Mouse (Mus musculus): ENCODE data around the gene Cenpl. TPM values are rescaled to one million over a fixed set of nuclear protein-coding genes. Genes with fewer than 3 reads are reported as not detected.

The Cenpl gene
- polyA plus RNA-seq, 1 experiment, result 1.7 TPM

DNA sequence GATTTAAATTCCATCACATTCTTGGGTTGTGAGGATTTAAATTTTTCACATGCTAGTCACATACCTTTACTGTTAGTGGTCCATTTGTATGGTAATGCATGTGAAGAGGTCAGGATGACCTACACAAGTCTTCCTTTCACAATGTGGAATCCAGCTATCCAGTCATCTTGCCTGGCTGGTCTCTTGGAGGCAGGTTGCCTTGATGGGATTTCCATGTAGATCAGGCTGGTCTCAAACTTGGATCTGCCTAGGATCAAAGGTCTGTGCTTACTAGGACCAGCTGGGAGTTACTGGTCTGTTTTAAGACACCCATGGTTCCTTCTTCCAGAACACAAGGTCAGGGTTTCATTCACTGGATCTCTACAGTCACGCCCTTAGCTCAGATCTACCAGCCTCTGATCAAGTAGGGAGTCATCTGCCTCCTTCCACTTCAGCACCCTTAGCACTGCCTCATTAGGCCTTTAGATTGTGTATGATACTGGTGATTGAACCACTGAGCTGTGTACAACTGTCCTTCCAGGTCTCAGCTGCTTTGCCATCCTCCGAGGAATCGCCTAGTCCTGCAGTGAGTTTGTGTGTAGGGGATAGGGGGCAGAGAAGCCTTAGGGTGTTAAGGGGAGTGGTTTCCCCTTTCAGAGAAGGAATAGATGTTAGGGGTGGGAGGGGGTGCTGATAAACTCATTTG is 30.6 kb upstream of the Cenpl start:
- H3K4me1 ChIP-seq (ENCODE audit: control insufficient read depth, insufficient read depth, low read length), result no peaks in the 10 kb centered on the region; the same call in 1 of the 2 replicates
- no peak overlapping the region for H3K27ac ChIP-seq (ENCODE audit: insufficient read depth, low read length)
- no peak for TF ChIP-seq CTCF (IDR thresholded peaks at IDR 0.05; ENCODE audit: extremely low read depth, insufficient read depth, low read length)
- TF ChIP-seq POLR2A (IDR thresholded peaks at IDR 0.05; ENCODE audit: extremely low read depth, insufficient read depth, low read length), result no peak; the same call in 1 of the 2 replicates
- H3K4me3 ChIP-seq (ENCODE audit: insufficient read depth, low read length), result no peak overlapping the region

DNA sequence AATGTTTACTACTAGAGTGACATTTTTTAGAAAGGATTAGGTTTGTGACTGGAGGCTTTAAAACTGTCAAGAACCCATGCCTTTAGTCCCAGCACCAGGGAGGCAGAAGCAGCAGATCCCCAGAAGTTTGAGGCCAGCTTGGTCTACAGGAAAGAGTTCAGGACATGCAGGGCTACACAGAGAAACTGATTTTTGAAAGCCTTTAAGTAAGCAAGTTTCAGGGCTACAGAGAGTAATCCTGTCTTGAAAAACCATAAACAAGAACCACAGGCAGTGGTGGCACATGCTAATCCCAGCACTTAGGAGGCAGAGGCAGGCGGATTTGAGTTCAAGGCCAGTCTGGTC is 30.1 kb upstream of the Cenpl start:
- H3K4me1 ChIP-seq (ENCODE audit: control insufficient read depth, insufficient read depth, low read length), result no peaks in the 10 kb centered on the region; the same call in 1 of the 2 replicates
- H3K27ac ChIP-seq (ENCODE audit: insufficient read depth, low read length), result no peak overlapping the region
- TF ChIP-seq POLR2A (IDR thresholded peaks at IDR 0.05; ENCODE audit: extremely low read depth, insufficient read depth, low read length), result no peak
- TF ChIP-seq CTCF (IDR thresholded peaks at IDR 0.05; ENCODE audit: extremely low read depth, insufficient read depth, low read length), result no peak

DNA sequence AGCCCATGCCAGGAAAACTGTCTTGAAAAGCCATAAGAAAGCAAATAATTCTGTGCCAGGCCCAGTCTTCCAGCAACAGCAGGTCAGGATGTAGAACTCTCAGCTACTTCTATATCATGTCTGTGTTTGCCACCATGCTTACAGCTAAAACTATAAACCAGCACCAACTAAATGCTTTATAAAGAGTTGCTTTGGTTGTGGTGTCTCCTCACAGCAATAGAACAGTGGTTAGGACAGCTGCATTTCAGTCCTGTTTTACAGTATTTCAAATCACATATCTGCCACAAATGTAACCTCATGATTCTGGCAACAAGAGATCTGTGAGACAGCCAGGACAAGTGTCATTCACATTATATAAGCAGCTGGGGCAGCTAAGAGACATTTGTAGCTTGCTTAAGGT is 29.7 kb upstream of the Cenpl start:
- TF ChIP-seq POLR2A (IDR thresholded peaks at IDR 0.05; ENCODE audit: extremely low read depth, insufficient read depth, low read length), result no peak
- no peak for TF ChIP-seq CTCF (IDR thresholded peaks at IDR 0.05; ENCODE audit: extremely low read depth, insufficient read depth, low read length)
- no peaks in the 10 kb centered on the region; the same call in 1 of the 2 replicates for H3K4me1 ChIP-seq (ENCODE audit: control insufficient read depth, insufficient read depth, low read length)
- H3K27ac ChIP-seq (ENCODE audit: insufficient read depth, low read length), result no peak overlapping the region
- H3K4me3 ChIP-seq (ENCODE audit: insufficient read depth, low read length), result no peak overlapping the region

More for the DNA sequence above, 30.1 kb upstream of the Cenpl start:
- no peak overlapping the region for H3K4me3 ChIP-seq (ENCODE audit: insufficient read depth, low read length)

DNA sequence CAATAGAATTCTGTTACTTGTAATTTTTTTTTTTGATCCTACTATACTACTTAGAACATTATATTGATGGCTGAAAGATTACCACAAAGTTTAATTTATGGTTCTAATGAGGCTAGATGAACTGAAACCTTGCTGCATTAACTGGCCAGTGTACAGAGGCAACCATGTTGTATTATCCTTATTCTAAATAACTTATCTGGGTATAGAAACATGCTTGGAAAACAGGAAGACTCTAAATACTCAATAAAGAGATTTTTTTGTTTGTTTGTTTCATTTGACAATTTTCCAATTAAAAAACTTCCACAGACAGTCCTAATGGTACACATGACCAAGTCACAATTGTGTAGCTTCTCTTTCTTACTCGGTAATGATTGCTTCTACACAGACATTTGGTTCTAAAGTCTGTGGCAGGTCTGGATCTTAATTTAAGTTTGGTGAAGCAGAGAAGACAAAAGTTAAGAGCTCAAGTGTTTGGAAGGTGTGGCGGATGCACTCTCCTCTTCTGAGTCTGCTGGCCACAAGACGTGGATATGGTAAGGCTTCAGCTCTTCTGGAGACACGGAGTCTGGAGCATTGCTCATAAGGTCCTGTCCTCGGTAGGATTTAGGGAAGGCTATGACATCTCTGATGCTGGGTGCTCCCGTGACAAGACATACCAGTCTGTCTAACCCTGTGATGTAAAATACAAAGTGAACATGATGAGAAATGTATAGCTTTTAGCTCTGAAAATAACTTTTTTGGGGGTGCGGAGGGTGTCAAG is 29.1 kb upstream of the Cenpl start:
- Histone ChIP-seq H3K27ac (ENCODE audit: insufficient read depth, low read length) (no peak overlapping the region), H3K4me3 (ENCODE audit: insufficient read depth, low read length) (no peak overlapping the region), H3K4me1 (ENCODE audit: control insufficient read depth, insufficient read depth, low read length) (no peaks in the 10 kb centered on the region; the same call in 1 of the 2 replicates)
- TF ChIP-seq POLR2A (IDR thresholded peaks at IDR 0.05; ENCODE audit: extremely low read depth, insufficient read depth, low read length) (no peak), CTCF (IDR thresholded peaks at IDR 0.05; ENCODE audit: extremely low read depth, insufficient read depth, low read length) (no peak)

DNA sequence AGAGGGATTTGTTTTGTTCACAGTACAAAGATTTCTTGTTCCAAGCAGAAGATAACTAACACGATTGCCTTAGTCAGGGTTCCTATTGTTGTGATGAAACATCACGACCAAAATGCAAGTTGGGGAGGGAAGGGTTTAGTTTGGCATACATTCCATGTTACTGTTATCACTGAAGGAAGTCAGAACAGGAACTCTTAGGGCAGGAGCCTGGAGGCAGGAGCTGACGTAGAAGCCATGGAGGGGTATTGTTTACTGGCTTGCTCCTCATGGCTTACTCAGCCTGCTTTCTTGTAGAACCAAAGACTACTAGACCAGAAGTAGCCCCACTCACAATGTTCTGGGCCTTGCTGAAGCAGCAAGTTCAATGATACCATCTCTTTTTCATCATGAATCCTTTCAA is 23.5 kb upstream of the Cenpl start:
- Histone ChIP-seq H3K27ac (ENCODE audit: insufficient read depth, low read length) (no peak overlapping the region), H3K4me3 (ENCODE audit: insufficient read depth, low read length) (no peak overlapping the region), H3K4me1 (ENCODE audit: control insufficient read depth, insufficient read depth, low read length) (no peaks in the 10 kb centered on the region; the same call in 1 of the 2 replicates)
- no peak for TF ChIP-seq POLR2A (IDR thresholded peaks at IDR 0.05; ENCODE audit: extremely low read depth, insufficient read depth, low read length)
- TF ChIP-seq CTCF (IDR thresholded peaks at IDR 0.05; ENCODE audit: extremely low read depth, insufficient read depth, low read length), result no peak

DNA sequence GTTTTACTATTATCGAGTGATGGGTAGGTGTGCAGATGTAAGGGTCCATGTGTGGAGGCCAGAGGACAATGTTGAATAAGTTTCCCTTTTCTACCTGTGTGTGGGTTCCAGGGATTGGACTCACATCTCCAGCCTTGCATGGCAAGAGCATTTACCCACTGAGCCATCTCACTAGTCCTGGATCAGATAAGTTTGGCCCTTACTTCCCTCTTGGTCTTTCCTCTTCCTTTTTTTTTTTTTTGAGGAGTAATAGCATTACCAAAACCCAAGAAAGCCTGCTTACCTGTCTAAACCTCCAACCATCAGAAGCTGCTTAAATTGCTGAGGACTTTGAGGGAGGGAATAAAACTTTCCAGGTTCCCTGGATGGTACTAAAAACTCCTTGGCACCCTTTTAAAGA is 13.3 kb upstream of the Cenpl start:
- H3K4me1 ChIP-seq (ENCODE audit: control insufficient read depth, insufficient read depth, low read length), result no peaks in the 10 kb centered on the region
- TF ChIP-seq POLR2A (IDR thresholded peaks at IDR 0.05; ENCODE audit: extremely low read depth, insufficient read depth, low read length), result no peak
- TF ChIP-seq CTCF (IDR thresholded peaks at IDR 0.05; ENCODE audit: extremely low read depth, insufficient read depth, low read length), result no peak
- H3K27ac ChIP-seq (ENCODE audit: insufficient read depth, low read length), result no peak overlapping the region
- no peak overlapping the region for H3K4me3 ChIP-seq (ENCODE audit: insufficient read depth, low read length)

DNA sequence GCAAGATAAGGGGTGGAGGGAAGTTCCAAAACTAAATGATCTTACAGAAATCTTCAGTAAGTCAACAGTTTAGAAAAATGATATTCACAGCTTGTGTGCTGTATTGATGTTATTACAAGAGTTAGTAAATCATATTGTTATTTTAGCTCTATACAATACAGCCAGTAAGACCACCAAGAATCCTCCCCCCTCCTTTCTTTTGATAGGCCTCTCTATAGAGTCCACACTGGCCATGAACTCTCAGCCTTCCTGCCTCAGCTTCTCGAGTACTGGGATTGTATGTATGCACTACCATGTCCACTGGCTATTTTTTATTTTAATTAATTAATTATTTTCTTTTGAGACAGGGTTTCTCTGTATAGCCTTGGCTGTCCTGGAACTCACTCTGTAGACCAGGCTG is 7.2 kb upstream of the Cenpl start:
- no peak overlapping the region for H3K4me3 ChIP-seq (ENCODE audit: insufficient read depth, low read length)
- TF ChIP-seq CTCF (IDR thresholded peaks at IDR 0.05; ENCODE audit: extremely low read depth, insufficient read depth, low read length) (no peak), POLR2A (IDR thresholded peaks at IDR 0.05; ENCODE audit: extremely low read depth, insufficient read depth, low read length) (no peak)

DNA sequence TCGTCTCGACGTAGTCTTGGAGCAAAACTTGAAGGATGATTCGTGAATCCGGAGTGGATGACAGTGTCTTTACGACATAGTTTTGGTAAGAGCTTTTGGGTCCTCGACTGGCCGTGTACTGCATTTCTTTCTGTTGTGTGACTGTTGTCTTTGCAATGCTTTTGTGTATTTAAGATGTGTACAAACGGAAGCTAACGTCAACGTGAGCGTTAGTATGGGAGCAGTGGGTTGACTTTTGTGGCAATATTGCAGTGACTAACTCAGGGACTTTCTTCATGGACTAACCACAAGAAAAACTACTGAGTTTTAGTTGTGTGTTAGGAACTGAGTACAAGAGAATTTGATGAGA is 733 bp downstream of the Cenpl start:
- H3K4me1 ChIP-seq (ENCODE audit: control insufficient read depth, insufficient read depth, low read length), result peaks cover 1% of the 10 kb centered on the region; the same call in 1 of the 2 replicates
- no peak overlapping the region for H3K27ac ChIP-seq (ENCODE audit: insufficient read depth, low read length)
- TF ChIP-seq CTCF (IDR thresholded peaks at IDR 0.05; ENCODE audit: extremely low read depth, insufficient read depth, low read length) (no peak), POLR2A (IDR thresholded peaks at IDR 0.05; ENCODE audit: extremely low read depth, insufficient read depth, low read length) (no peak)
- H3K4me3 ChIP-seq (ENCODE audit: insufficient read depth, low read length), result peak overlapping the region; percentile 60

More for the DNA sequence above, 7.2 kb upstream of the Cenpl start:
- H3K27ac ChIP-seq (ENCODE audit: insufficient read depth, low read length), result no peak overlapping the region
- no peaks in the 10 kb centered on the region for H3K4me1 ChIP-seq (ENCODE audit: control insufficient read depth, insufficient read depth, low read length)

DNA sequence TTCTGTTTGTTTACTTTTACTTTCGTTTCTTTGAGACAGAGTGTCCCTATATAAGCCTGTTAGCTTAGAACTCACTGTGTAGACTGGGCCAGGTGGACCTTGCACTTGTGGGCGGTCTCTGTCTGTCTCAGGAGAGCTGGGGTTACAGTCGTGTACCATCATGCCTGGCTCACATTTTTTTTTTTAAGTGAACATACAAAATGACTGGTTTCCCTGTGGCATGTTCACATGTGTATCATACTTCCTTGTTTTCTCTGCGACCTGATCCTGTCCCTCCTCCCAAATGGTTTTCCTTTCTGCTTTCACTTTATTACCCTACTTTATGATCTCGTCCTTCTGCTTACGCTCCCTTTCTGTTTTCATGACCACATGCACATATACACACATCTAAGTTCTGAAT is 5.7 kb downstream of the Cenpl start:
- no peak for TF ChIP-seq CTCF (IDR thresholded peaks at IDR 0.05; ENCODE audit: extremely low read depth, insufficient read depth, low read length)
- TF ChIP-seq POLR2A (IDR thresholded peaks at IDR 0.05; ENCODE audit: extremely low read depth, insufficient read depth, low read length), result no peak
- H3K27ac ChIP-seq (ENCODE audit: insufficient read depth, low read length), result no peak overlapping the region
- peaks cover under 1% of the 10 kb centered on the region; the same call in 1 of the 2 replicates for H3K4me1 ChIP-seq (ENCODE audit: control insufficient read depth, insufficient read depth, low read length)
- no peak overlapping the region for H3K4me3 ChIP-seq (ENCODE audit: insufficient read depth, low read length)

DNA sequence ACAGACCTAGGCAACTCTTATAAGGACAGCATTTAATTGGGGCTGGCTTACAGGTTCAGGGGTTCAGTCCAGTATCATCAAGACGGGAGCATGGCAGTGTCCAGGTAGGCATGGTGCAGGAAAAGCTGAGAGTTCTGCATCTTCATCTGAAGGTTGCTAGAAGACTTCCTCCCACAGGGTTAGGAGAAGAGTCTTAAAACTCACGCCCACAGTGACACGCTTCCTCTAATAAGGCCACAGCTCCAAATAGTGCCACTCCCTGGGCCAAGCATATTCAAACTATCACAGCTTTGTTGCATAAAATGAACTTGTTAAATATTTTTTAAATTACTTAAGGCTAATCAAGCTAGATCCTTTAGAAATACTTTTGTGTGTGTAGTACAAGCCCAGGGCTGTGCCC is 6.7 kb downstream of the Cenpl start:
- Histone ChIP-seq H3K4me3 (ENCODE audit: insufficient read depth, low read length) (no peak overlapping the region), H3K4me1 (ENCODE audit: control insufficient read depth, insufficient read depth, low read length) (no peaks in the 10 kb centered on the region), H3K27ac (ENCODE audit: insufficient read depth, low read length) (no peak overlapping the region)
- TF ChIP-seq POLR2A (IDR thresholded peaks at IDR 0.05; ENCODE audit: extremely low read depth, insufficient read depth, low read length) (no peak), CTCF (IDR thresholded peaks at IDR 0.05; ENCODE audit: extremely low read depth, insufficient read depth, low read length) (no peak)
